Mouse (Mus musculus) stomach, embryonic 15.5 days (tissue): ENCODE measurements around the gene Serac1. TPM values are rescaled to one million over a fixed set of nuclear protein-coding genes. Genes with fewer than 3 reads are reported as not detected.

Source experiments
- polyA plus RNA-seq: library from polyadenylated mRNA; unstranded; fragments of >200 nt; fragmentation: Nextera tagmentation; extraction: Ambion mirVana; gene quantifications from 2 replicates; pipeline ENCODE4 v1.2.1, GENCODE M21; 2015

Serac1 gene
- polyA plus RNA-seq, 1 experiment from 2014 or later: 4.5 TPM

Other genes starting within 250 kb of the Serac1 start
- gene Snx9, start 238.4 kb downstream of the Serac1 start, polyA plus RNA-seq: 37.5 and 42.8 TPM in 2 replicates
- gene Synj2, start 138.5 kb downstream of the Serac1 start, polyA plus RNA-seq: 5.9 and 6.6 TPM in 2 replicates
- gene Gtf2h5, start within 50 bp of the Serac1 start, polyA plus RNA-seq: 163 and 172 TPM in 2 replicates
- 89.6 and 114 TPM in 2 replicates for gene Tulp4, start 26.7 kb upstream of the Serac1 start, polyA plus RNA-seq
- 20.7 and 22.3 TPM in 2 replicates for gene Tmem181a, start 177.1 kb upstream of the Serac1 start, polyA plus RNA-seq
- 13.6 and 16.0 TPM in 2 replicates for gene Dynlt1a, start 237.8 kb upstream of the Serac1 start, polyA plus RNA-seq